Mouse (Mus musculus) myocyte (in vitro differentiated cells): ENCODE measurements around the gene Cacna2d3. TPM values are rescaled to one million over a fixed set of nuclear protein-coding genes. Genes with fewer than 3 reads are reported as not detected.

Source experiments
- H3K27me3 ChIP-seq: one replicate; pipeline ENCODE4 v1.6.1; 2011; ENCODE audit not compliant: control insufficient read depth, insufficient read depth, insufficient read length
- H3K36me3 ChIP-seq: one replicate; pipeline ENCODE4 v1.6.1; 2011; ENCODE audit not compliant: control insufficient read depth, insufficient read depth
- H3K4me2 ChIP-seq: one replicate; pipeline ENCODE4 v1.6.1; 2011; ENCODE audit warnings: low read depth, control low read depth
- H3K4me3 ChIP-seq: one replicate; pipeline ENCODE4 v1.5.1; 2011; ENCODE audit warnings: mild to moderate bottlenecking, control low read depth, moderate library complexity
- H3K79me2 ChIP-seq: one replicate; pipeline ENCODE4 v1.6.1; 2011; ENCODE audit not compliant: control insufficient read depth, insufficient read depth
- H3ac ChIP-seq: one replicate; pipeline ENCODE4 v1.6.1; 2011; ENCODE audit not compliant: control insufficient read depth, insufficient read length
- CEBPB ChIP-seq: IDR thresholded peaks from 2 replicates; pipeline ENCODE4 v1.6.1; 2011; ENCODE audit warnings: mild to moderate bottlenecking, moderate library complexity; ENCODE audit not compliant: poor library complexity, insufficient read depth, severe bottlenecking
- E2F4 ChIP-seq: IDR thresholded peaks from one replicate; pipeline ENCODE4 v1.6.1; 2011; ENCODE audit warnings: mild to moderate bottlenecking, control low read depth, moderate library complexity; ENCODE audit not compliant: insufficient read depth
- MAX ChIP-seq: IDR thresholded peaks from one replicate; pipeline ENCODE4 v1.6.1; 2011; ENCODE audit warnings: low read depth, mild to moderate bottlenecking, control low read depth
- MYOD1 ChIP-seq, 3 experiments: IDR thresholded peaks; one replicate each; pipeline ENCODE4 v1.6.1; 2011; ENCODE audit warnings: control low read depth in 2 of 3, low read depth in 2 of 3, mild to moderate bottlenecking in 2 of 3, moderate library complexity in 1 of 3; ENCODE audit not compliant: insufficient read length in 2 of 3, control insufficient read depth in 1 of 3
- MYOG ChIP-seq, 3 experiments: IDR thresholded peaks; one replicate each; pipeline ENCODE4 v1.6.1; 2011; ENCODE audit warnings: control low read depth in 2 of 3, low read depth in 2 of 3, mild to moderate bottlenecking in 2 of 3; ENCODE audit not compliant: insufficient read length in 2 of 3, control insufficient read depth in 1 of 3, insufficient read depth in 1 of 3
- POLR2A ChIP-seq: IDR thresholded peaks from one replicate; pipeline ENCODE4 v1.6.1; 2011; ENCODE audit warnings: low read depth, mild to moderate bottlenecking, control low read depth, moderate library complexity; ENCODE audit not compliant: insufficient read length
- POLR2AphosphoS2 ChIP-seq: IDR thresholded peaks from one replicate; pipeline ENCODE4 v1.6.1; 2011; ENCODE audit warnings: low read depth, control low read depth; ENCODE audit not compliant: insufficient read length
- REST ChIP-seq: IDR thresholded peaks from one replicate; pipeline ENCODE4 v1.6.1; 2011; ENCODE audit warnings: mild to moderate bottlenecking, control low read depth, moderate library complexity; ENCODE audit not compliant: insufficient read depth, insufficient read length
- SRF ChIP-seq: IDR thresholded peaks from one replicate; pipeline ENCODE4 v1.6.1; 2011; ENCODE audit warnings: low read depth; ENCODE audit not compliant: control insufficient read depth, insufficient read length
- TCF12 ChIP-seq: IDR thresholded peaks from one replicate; pipeline ENCODE4 v1.6.1; 2011; ENCODE audit warnings: mild to moderate bottlenecking, control low read depth; ENCODE audit not compliant: poor library complexity, insufficient read depth, severe bottlenecking
- TCF3 ChIP-seq: IDR thresholded peaks from one replicate; pipeline ENCODE4 v1.6.1; 2011; ENCODE audit warnings: low read depth, control low read depth; ENCODE audit not compliant: insufficient read length
- USF1 ChIP-seq: IDR thresholded peaks from one replicate; pipeline ENCODE4 v1.6.1; 2011; ENCODE audit warnings: low read depth, mild to moderate bottlenecking, control low read depth, moderate library complexity
- polyA plus RNA-seq: library from polyadenylated mRNA; unstranded; fragments of >200 nt; fragmentation: generic; extraction: Trizol; gene quantifications from one replicate; pipeline ENCODE4 v1.2.1, GENCODE M21; 2012; ENCODE audit warnings: missing spikeins

Gene Cacna2d3
- polyA plus RNA-seq, 1 experiment, result 0.10 TPM

- Histone ChIP-seq H3K4me2 (no peak overlapping the region), H3K27me3 (no peaks in the 10 kb centered on the region), H3K79me2 (no peaks in the 10 kb centered on the region), H3K4me3 (no peak overlapping the region), H3K36me3 (no peaks in the 10 kb centered on the region), H3ac (no peak overlapping the region)
- no peak for TF ChIP-seq E2F4
- TF ChIP-seq MYOD1 (IDR thresholded peaks at IDR 0.05; ENCODE audit: control insufficient read depth in 1 of 3, insufficient read length in 2 of 3, low read depth in 2 of 3), result no peak
- no peak for TF ChIP-seq TCF12
- TF ChIP-seq MYOG (IDR thresholded peaks at IDR 0.05; ENCODE audit: control insufficient read depth in 1 of 3, insufficient read depth in 1 of 3, insufficient read length in 2 of 3, low read depth in 2 of 3), result no peak
- TF ChIP-seq POLR2AphosphoS2, result no peak
- no peak for TF ChIP-seq REST
- TF ChIP-seq SRF, result no peak
- TF ChIP-seq MAX, result no peak
- TF ChIP-seq POLR2A, result no peak
Measured at GRCm38 (mm10) chr14:29727596-29727995, 5.9 kb upstream of the Cacna2d3 start.

DNA sequence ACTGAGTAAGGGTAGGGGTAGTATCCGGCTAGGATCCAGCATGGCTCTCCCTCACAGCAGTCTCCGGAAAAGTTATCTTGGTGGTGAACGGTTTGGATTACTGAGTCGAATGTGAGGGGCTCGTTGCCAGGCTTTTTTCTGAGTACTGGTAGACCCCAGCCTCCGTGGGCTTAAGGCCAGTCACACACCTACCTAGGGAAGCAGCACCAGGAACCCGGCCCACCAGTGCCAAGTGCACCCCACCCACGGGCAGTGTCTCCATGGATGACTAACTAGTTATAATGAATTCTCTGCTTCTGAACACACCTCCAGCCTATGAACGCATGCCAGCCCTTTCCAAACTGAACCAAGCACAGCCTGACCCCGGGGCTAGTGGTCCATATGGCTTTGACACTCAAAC, 1.6 kb upstream of the Cacna2d3 start:
- no peak overlapping the region for H3K4me2 ChIP-seq
- H3ac ChIP-seq, result no peak overlapping the region
- H3K27me3 ChIP-seq, result no peaks in the 10 kb centered on the region
- no peaks in the 10 kb centered on the region for H3K79me2 ChIP-seq
- H3K4me3 ChIP-seq, result no peak overlapping the region
- no peaks in the 10 kb centered on the region for H3K36me3 ChIP-seq
- no peak for TF ChIP-seq MYOG (IDR thresholded peaks at IDR 0.05; ENCODE audit: control insufficient read depth in 1 of 3, insufficient read depth in 1 of 3, insufficient read length in 2 of 3, low read depth in 2 of 3)
- no peak for TF ChIP-seq SRF
- TF ChIP-seq CEBPB, result no peak
- TF ChIP-seq TCF3, result no peak
- TF ChIP-seq MAX, result no peak
- TF ChIP-seq POLR2AphosphoS2, result no peak
- TF ChIP-seq MYOD1 (IDR thresholded peaks at IDR 0.05; ENCODE audit: control insufficient read depth in 1 of 3, insufficient read length in 2 of 3, low read depth in 2 of 3), result no peak
- no peak for TF ChIP-seq USF1
- TF ChIP-seq TCF12, result no peak
- TF ChIP-seq POLR2A, result no peak
- TF ChIP-seq REST, result no peak
- no peak for TF ChIP-seq E2F4

- H3K27me3 ChIP-seq, result no peaks in the 10 kb centered on the region
- no peak overlapping the region for H3K4me3 ChIP-seq
- no peak for TF ChIP-seq TCF3
- no peak for TF ChIP-seq REST
- TF ChIP-seq POLR2A, result no peak
- no peak for TF ChIP-seq USF1
- no peak for TF ChIP-seq MAX
- no peak for TF ChIP-seq CEBPB
- TF ChIP-seq E2F4, result no peak
- TF ChIP-seq TCF12, result no peak
- TF ChIP-seq MYOG (IDR thresholded peaks at IDR 0.05; ENCODE audit: control insufficient read depth in 1 of 3, insufficient read depth in 1 of 3, insufficient read length in 2 of 3, low read depth in 2 of 3), result no peak
- TF ChIP-seq MYOD1 (IDR thresholded peaks at IDR 0.05; ENCODE audit: control insufficient read depth in 1 of 3, insufficient read length in 2 of 3, low read depth in 2 of 3), result no peak
- no peak for TF ChIP-seq SRF
- no peak for TF ChIP-seq POLR2AphosphoS2
- H3K79me2 ChIP-seq, result no peaks in the 10 kb centered on the region
- H3K4me2 ChIP-seq, result no peak overlapping the region
- H3K36me3 ChIP-seq, result no peaks in the 10 kb centered on the region
- H3ac ChIP-seq, result no peak overlapping the region
Measured at GRCm38 (mm10) chr14:29722386-29723221, 940 bp upstream of the Cacna2d3 start.

- TF ChIP-seq MYOD1 (IDR thresholded peaks at IDR 0.05; ENCODE audit: control insufficient read depth in 1 of 3, insufficient read length in 2 of 3, low read depth in 2 of 3), result no peak
- TF ChIP-seq E2F4, result no peak
- no peak for TF ChIP-seq REST
- no peak for TF ChIP-seq POLR2AphosphoS2
- TF ChIP-seq USF1, result no peak
- no peak for TF ChIP-seq TCF3
- TF ChIP-seq CEBPB, result no peak
- TF ChIP-seq TCF12, result no peak
- no peak for TF ChIP-seq POLR2A
- TF ChIP-seq MYOG (IDR thresholded peaks at IDR 0.05; ENCODE audit: control insufficient read depth in 1 of 3, insufficient read depth in 1 of 3, insufficient read length in 2 of 3, low read depth in 2 of 3), result no peak
- no peak for TF ChIP-seq SRF
- no peak for TF ChIP-seq MAX
- Histone ChIP-seq H3K4me2 (no peak overlapping the region), H3K36me3 (no peaks in the 10 kb centered on the region), H3K79me2 (no peaks in the 10 kb centered on the region), H3K4me3 (no peak overlapping the region), H3ac (no peak overlapping the region), H3K27me3 (no peaks in the 10 kb centered on the region)
Measured at GRCm38 (mm10) chr14:29721131-29721487, 555 bp downstream of the Cacna2d3 start.
